Mouse (Mus musculus) splenic B cell, adult 2 months (primary cell): Measurements from ENCODE around the gene Dnajc14.

Source experiments
- DNase-seq: peaks from one replicate; pipeline ENCODE4 v3.0.0-alpha.2; 2011; ENCODE audit warnings: low read depth, low spot score
- H3K27me3 ChIP-seq: 2 replicates; pipeline ENCODE4 v1.6.1; 2012; ENCODE audit warnings: mild to moderate bottlenecking, low read length, moderate library complexity, mixed read lengths; ENCODE audit not compliant: control insufficient read depth, poor library complexity, insufficient read depth, severe bottlenecking
- H3K36me3 ChIP-seq: 2 replicates; pipeline ENCODE4 v1.6.1; 2012; ENCODE audit warnings: mild to moderate bottlenecking, low read length, moderate library complexity, mixed read lengths; ENCODE audit not compliant: control insufficient read depth, poor library complexity, insufficient read depth, severe bottlenecking

Gene Dnajc14

GRCm38 (mm10) chr10:128845516-128845915, 41.7 kb downstream of the Dnajc14 start:
- H3K27me3 ChIP-seq, result no peaks in the 10 kb centered on the region
- peak; percentile 66 for DNase-seq
- H3K36me3 ChIP-seq, result peaks cover 10% of the 10 kb centered on the region

DNA sequence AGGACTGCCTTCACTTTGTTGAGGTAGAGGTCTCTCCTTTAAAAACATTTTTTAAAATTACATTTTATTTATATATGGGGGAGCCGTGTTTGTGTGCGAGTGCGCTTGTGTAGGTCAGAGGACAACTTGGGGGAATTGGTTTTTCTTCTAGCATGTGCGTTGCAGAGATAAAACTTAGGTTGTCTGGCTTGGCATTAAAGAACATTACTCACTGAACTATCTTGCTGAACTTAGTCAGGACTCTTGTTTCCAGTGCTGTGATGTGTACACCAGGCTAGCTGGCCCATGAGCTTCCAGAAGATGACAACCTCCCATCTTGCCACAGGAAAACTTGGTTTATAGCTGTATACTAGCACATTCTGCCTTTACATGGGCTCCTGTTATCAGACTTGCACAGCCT, 42.8 kb downstream of the Dnajc14 start:
- no peaks in the 10 kb centered on the region for H3K27me3 ChIP-seq
- peaks cover 14% of the 10 kb centered on the region for H3K36me3 ChIP-seq
- no peak for DNase-seq

GRCm38 (mm10) chr10:128848426-128848825, 44.6 kb downstream of the Dnajc14 start:
- Histone ChIP-seq H3K36me3 (peaks cover 9% of the 10 kb centered on the region), H3K27me3 (no peaks in the 10 kb centered on the region)
- DNase-seq, result no peak

DNA sequence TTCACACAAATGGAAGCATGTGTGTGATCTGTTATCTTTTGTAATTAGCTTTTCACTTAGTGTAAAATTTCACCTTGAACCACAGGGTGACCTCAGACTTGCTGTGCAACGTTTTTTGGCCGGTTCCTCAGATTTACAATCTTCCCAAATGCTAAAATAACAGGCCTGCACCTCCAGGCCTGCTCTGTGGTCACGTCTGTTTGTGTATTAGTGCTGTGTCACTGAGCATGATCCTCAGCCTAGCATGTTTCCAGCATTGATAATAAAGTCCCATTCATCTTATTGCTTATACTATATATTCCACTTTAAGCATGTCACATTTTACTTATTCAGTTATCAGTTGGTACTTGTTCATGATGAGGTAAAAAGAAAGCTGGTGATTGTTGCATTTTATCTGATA, 46.5 kb downstream of the Dnajc14 start:
- no peak for DNase-seq
- Histone ChIP-seq H3K27me3 (no peaks in the 10 kb centered on the region), H3K36me3 (peaks cover 11% of the 10 kb centered on the region)

DNA sequence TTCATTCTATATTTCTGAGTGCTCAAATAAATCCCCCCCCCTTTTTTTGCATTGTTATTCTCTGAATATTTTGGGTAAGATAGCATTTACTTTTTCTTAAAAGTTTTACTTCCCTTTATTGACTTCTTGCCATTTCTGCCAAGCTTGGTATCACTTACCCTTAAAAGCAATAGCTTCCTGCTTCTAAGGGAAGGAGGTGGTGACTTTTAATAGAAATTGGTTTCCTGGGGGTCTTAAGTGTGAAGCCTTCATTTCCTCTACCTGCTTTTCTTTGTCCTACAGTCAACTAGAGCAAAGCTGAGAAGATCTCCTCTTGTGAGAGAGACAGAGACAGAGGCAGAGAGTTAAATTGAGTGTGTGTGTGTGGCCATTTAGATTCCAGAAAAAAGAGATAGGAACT, 57.3 kb downstream of the Dnajc14 start:
- peak; percentile 58 for DNase-seq
- H3K27me3 ChIP-seq, result no peaks in the 10 kb centered on the region
- H3K36me3 ChIP-seq, result peaks cover 3% of the 10 kb centered on the region; the same call in 1 of the 2 replicates

DNA sequence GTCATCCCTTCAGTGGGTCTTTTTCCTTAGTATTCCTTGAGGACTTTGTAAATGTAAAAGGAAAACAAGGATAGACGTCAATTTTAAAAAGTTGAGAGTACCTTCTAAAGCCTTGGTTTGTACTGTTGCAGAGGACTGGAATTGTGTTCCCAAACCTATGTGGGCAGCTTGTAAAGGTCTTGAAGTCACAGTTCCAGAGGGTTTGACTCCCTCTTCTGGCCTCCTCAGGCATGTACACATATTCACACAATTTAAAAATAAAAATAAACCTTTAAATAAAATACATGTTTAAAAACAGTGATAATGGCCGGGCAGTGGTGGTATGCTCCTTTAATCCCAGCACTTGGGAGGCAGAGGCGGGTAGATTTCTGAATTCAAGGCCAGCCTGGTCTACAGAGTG, 62.2 kb downstream of the Dnajc14 start:
- peaks cover 2% of the 10 kb centered on the region for H3K36me3 ChIP-seq
- DNase-seq, result peak; percentile 57
- H3K27me3 ChIP-seq, result no peaks in the 10 kb centered on the region

- DNase-seq, result no peak
- H3K27me3 ChIP-seq, result no peaks in the 10 kb centered on the region
These were observed 62.7 kb downstream of the Dnajc14 start for GRCm38 (mm10) chr10:128866518-128866917.

More at GRCm38 (mm10) chr10:128866518-128866917, 62.7 kb downstream of the Dnajc14 start:
- peaks cover 5% of the 10 kb centered on the region for H3K36me3 ChIP-seq
